Mouse (Mus musculus) left cerebral cortex, adult 2 months (tissue): ENCODE results near the gene Dmc1. TPM values are rescaled to one million over a fixed set of nuclear protein-coding genes. Genes with fewer than 3 reads are reported as not detected.
A peak's percentile ranks its signal among the peaks of the same experiment; 100 is the strongest.

Experiments
- DNase-seq, 2 experiments: peaks; one replicate each; pipeline ENCODE4 v3.0.0; 2021 to 2022; ENCODE audit warnings: low spot score in 2 of 2, mixed read lengths in 1 of 2; ENCODE audit errors: extremely low spot score in 1 of 2
- H3K27ac ChIP-seq: fragments of 200-600 bp; 2 replicates; pipeline ENCODE4 v1.8.1; 2022
- H3K4me3 ChIP-seq: fragments of 200-600 bp; 2 replicates; pipeline ENCODE4 v1.8.1; 2022
- CTCF ChIP-seq: fragments of 200-600 bp; IDR thresholded peaks from 2 replicates; pipeline ENCODE4 v1.8.1; 2022; ENCODE audit warnings: antibody characterized with exemption, mild to moderate bottlenecking, moderate library complexity
- intact Hi-C: fragments of 180-260 bp; cut with DNase I; formaldehyde crosslinking; loops from one replicate; pipeline ENCODE4 v1.15.1; 2025
- long read RNA-seq, 2 experiments: library from polyadenylated mRNA; stranded (forward); transcript quantifications; one replicate each; pipeline ENCODE4 v2.0.0; 2021; ENCODE audit warnings: borderline mapping rate in 2 of 2
- total RNA-seq, 2 experiments: library from RNA; stranded (reverse); gene quantifications; 2 replicates each; pipeline ENCODE4 v1.2.3; 2021

The Dmc1 gene
- total RNA-seq = under 1 TPM; 0.66 to 0.91 TPM
- long read RNA-seq, experiment 1 = 0 reads
- long read RNA-seq, experiment 2 = 0 reads

- H3K27ac ChIP-seq = no peak within 1 kb of the TSS
- TF ChIP-seq CTCF = no peak
- intact Hi-C loops = loop anchor here (5.0 kb wide), 3 partner anchors 43 to 363 kb away; no protein-coding TSS in a partner anchor
- no peak for DNase-seq
- H3K4me3 ChIP-seq = no peak within 1 kb of the TSS
Observed at GRCm38 (mm10) chr15:79604990-79605665, at the start of gene Dmc1. TSS of gene Dmc1 (minus strand) at chr15:79605109.

- DNase-seq = no peak
- Histone ChIP-seq H3K4me3 (no peak overlapping the region), H3K27ac (no peak overlapping the region)
- TF ChIP-seq CTCF = peak; percentile 55
- intact Hi-C loops = loop anchor here (10.0 kb wide), 1 partner anchor 427 kb away; the partner anchor contains the start of genes Gm49486 and Pick1
Observed at GRCm38 (mm10) chr15:79651481-79651880, 46.6 kb upstream of the Dmc1 start.

- TF ChIP-seq CTCF = peak; percentile 69
- no peak for DNase-seq
- H3K4me3 ChIP-seq = no peak overlapping the region
- H3K27ac ChIP-seq = no peak overlapping the region
- intact Hi-C loops = loop anchor here (10.0 kb wide), 1 partner anchor 426 kb away; the partner anchor contains the start of genes Gm49486 and Pick1
Observed at GRCm38 (mm10) chr15:79650569-79650968, 45.7 kb upstream of the Dmc1 start.

- Histone ChIP-seq H3K27ac (no peak overlapping the region), H3K4me3 (no peak overlapping the region)
- TF ChIP-seq CTCF = no peak
- intact Hi-C loops = no loop called here
- DNase-seq = peak in 1 of 2 experiments; percentile 36
Observed at GRCm38 (mm10) chr15:79648130-79648529, 43.2 kb upstream of the Dmc1 start.

- TF ChIP-seq CTCF = no peak
- DNase-seq = no peak
- Histone ChIP-seq H3K4me3 (no peak overlapping the region), H3K27ac (no peak overlapping the region)
- intact Hi-C loops = no loop called here
Observed at GRCm38 (mm10) chr15:79645483-79645882, 40.6 kb upstream of the Dmc1 start.

- no peak for TF ChIP-seq CTCF
- Histone ChIP-seq H3K4me3 (no peak overlapping the region), H3K27ac (peak overlapping the region; percentile 16; the same call in 1 of the 2 replicates)
- DNase-seq = peak in 1 of 2 experiments; percentile 33
- intact Hi-C loops = no loop called here
Observed at GRCm38 (mm10) chr15:79641135-79641817, 36.4 kb upstream of the Dmc1 start.

- H3K4me3 ChIP-seq = no peak overlapping the region
- no peak overlapping the region for H3K27ac ChIP-seq
- intact Hi-C loops = no loop called here
- TF ChIP-seq CTCF = no peak
- DNase-seq = no peak
Observed at GRCm38 (mm10) chr15:79630471-79630870, 25.6 kb upstream of the Dmc1 start.

GRCm38 (mm10) chr15:79619770-79620414 lies 15.0 kb upstream of the Dmc1 start:
- TF ChIP-seq CTCF = no peak
- intact Hi-C loops = no loop called here
- DNase-seq = no peak
- H3K27ac ChIP-seq = no peak overlapping the region
- no peak overlapping the region for H3K4me3 ChIP-seq

GRCm38 (mm10) chr15:79618456-79618855 lies 13.5 kb upstream of the Dmc1 start:
- intact Hi-C loops = no loop called here
- no peak for TF ChIP-seq CTCF
- H3K27ac ChIP-seq = no peak overlapping the region
- DNase-seq = no peak
- H3K4me3 ChIP-seq = no peak overlapping the region

GRCm38 (mm10) chr15:79617135-79617534 lies 12.2 kb upstream of the Dmc1 start:
- Histone ChIP-seq H3K27ac (no peak overlapping the region), H3K4me3 (no peak overlapping the region)
- no peak for TF ChIP-seq CTCF
- intact Hi-C loops = no loop called here
- no peak for DNase-seq

- Histone ChIP-seq H3K27ac (no peak overlapping the region), H3K4me3 (no peak overlapping the region)
- TF ChIP-seq CTCF = peak; percentile 9
- intact Hi-C loops = no loop called here
- no peak for DNase-seq
Observed at GRCm38 (mm10) chr15:79616729-79617128, 11.8 kb upstream of the Dmc1 start.

- Histone ChIP-seq H3K27ac (no peak overlapping the region), H3K4me3 (no peak overlapping the region)
- TF ChIP-seq CTCF = no peak
- intact Hi-C loops = no loop called here
- no peak for DNase-seq
Observed at GRCm38 (mm10) chr15:79615501-79615900, 10.6 kb upstream of the Dmc1 start.
